Mouse (Mus musculus): ENCODE measurements around the gene Fgfr2.
"Not testable (repeated sequence)": the region's sequence is repeated elsewhere in the genome, so short reads cannot be mapped to it uniquely, and the experiment has no call there.

Gene Fgfr2

DNA sequence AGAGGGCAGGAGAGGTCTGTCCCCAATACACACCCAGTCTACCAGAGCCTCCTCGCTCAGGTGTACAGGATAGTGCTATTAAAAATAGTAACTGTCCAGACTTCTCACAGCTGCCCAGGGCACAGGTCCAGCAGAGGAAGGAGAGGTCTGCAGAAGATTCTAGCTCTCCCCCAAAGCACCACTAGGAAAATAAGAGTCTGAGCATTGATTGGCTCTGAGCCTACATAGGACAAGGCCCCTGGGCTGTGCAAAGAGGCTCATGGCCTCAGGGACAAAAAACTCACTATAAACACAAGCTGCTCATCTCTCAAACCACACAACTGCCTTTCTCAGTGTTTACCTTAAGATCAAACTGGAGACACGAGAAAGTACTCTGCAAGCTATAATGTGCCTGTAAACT, 679.4 kb downstream of the Fgfr2 start:
- DNase-seq (ENCODE audit: low spot score): no peak

DNA sequence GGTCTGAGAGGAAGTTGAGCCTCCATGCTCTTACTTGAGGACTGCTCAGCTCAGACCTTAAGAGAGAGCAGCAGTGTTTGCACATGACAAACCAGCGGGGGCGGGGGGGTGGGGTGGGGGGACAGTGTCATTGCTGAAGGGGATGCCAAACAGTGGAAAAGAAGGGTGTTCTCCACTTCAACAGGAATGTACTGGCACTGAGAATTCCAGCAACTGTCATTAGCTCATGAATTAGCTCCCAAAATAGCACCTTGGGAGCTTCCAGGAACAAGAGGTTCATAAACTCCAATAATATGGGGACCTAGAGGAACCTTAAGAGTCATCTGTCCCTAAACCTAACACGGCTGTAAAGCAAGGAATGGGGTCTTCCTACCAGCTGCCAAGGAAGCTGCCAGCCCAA, 680.0 kb downstream of the Fgfr2 start:
- no peak for DNase-seq (ENCODE audit: low spot score)

DNA sequence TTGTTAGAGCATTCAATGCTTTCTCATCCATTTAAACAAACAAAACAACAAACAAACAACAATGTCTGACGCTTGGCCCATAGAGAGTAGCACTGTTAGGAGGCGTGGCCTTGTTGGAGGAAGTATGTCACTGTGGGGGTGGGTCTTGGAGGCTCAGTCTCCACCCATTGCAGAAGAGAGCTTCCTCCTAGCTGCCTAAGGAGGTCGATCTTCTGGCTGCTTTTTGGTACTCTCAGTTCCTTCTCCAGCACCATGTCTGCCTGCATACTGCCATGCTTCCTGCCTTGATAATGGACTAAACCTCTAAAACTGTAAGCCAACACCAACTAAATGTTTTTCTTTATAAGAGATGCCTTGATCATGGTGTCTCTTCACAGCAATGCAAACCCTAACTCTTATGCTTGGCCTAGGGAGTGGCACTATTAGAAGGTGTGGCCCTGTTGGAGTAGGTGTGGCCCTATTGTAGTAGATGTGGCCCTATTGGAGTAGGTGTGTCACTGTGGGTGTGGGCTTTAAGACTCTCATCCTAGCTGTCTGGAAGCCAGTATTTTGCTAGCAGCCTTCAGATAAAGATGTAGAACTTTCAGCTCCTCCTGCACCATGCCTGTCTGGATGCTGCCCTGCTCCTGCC, 680.9 kb downstream of the Fgfr2 start:
- not testable (repeated sequence) for DNase-seq (ENCODE audit: low spot score)

DNA sequence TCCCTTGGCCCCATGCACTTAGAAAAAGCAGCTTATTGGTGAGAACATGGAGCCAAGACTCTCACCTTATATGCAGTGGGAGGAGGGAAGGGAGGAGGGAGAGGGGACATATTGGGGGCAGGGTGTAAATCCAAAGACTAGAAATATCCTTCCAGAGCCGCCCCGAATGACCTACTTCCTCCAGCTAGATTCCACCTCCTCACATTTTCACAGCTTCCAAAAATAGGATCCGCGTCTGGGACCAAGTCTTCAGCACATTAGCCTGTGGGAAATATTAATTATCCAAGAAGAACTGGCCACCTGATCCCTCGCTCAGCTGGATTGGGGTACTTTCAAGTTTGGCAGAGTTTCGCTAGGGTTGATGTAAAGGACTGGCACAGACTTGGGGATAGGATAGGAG, 683.2 kb downstream of the Fgfr2 start:
- no peak for DNase-seq (ENCODE audit: low spot score)

DNA sequence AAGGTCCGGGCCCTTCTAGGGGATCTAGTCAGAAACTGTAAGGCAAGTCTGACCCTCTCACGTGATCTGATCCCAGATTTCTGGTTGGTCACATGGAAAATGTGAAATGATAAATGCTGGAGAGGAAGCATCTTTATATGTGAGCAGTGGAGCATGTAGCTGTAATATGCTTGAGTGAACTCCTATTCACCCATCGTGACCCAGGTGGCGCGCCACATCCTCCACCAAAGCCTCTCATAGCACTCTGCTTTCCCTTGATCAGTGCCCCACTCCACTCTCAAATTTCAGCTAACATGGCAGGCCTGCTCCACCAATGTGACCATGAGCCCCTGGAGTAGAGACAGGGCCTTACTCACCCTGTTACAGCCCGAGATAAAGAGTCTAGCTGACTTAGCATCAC, 685.1 kb downstream of the Fgfr2 start:
- DNase-seq (ENCODE audit: low spot score): no peak

DNA sequence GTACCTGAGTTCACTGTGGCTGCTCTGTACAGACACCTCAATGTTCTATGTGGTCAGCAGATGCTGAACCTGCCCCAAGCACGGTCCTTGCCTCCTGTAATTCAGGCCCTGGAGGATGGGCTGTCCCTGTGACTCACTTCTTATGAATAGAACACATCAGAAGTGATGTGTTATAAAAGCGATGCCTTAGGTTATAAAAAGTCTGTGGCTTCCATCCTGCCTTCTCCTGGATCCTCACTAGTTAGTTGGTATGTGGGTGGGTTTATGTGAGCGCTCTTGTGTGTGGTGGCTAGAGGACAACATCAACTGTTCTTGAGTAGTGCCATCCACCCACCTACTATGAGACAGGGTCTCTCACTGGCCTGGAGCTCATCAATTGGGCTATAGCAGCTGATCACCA, 685.7 kb downstream of the Fgfr2 start:
- no peak for DNase-seq (ENCODE audit: low spot score)

DNA sequence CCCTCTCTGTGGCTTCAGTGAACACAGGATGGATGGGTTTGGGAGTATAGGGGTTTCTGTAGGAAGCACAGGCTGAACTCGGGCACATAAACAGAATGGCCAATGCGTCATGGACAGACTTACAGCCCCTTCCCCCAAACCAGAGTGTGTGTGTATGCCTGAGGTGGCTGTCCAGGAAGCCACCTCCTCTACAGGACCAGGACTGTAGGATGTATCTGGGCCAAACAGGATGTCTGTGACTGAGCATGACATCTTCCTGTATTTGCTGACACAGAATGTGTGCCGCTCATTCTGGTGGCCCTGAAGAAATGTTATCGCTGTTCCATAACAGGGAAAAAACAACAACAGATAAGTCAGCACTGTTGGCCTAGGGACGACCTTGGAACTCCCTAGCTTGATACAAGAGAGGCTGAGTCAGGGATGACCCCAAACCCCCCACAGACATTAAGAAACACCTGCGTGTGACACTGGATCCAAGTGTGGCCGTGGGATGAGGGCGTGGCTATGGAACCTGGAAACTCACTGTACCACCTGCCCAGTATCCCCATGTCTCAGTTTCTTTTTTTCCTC, 687.6 kb downstream of the Fgfr2 start:
- no peak for DNase-seq (ENCODE audit: low spot score)

DNA sequence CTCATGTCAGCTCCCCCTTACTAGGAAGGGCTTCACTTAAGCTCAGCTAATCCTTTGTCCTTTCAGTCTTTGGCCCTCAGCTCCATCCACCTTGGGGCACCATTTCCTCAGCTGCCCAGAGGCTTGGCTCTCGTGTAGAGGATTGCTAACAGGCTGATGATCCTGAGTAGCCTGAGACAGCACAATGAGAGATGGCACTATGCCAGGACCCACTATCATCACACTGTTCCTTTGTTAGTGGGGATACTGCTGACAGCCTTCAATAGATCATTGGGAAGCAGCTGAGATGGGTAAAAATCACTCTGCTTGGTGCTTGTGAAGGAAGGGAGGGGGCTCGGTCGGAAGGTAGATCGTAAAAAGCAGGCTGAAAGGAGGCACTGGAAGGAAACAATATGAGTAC, 693.8 kb downstream of the Fgfr2 start:
- no peak for DNase-seq (ENCODE audit: low spot score)

DNA sequence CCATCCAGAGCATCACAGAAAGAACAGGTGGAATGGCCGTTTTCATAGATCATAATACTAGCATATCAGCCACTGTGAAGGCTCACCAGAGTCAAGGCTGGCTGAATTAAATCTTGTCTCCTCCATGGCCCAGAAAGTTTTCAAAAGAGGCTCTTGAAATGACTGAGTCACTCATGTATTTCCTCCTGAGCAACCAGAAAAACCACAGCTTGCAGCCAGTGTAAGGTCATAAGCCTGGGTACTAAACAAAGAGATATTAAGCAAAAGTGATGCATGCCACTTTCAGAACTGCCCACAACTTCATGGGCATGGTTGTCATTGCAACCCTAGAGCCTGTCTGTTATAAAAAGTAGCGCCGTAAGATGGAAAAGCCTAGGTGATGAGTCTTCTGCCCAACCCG, 694.8 kb downstream of the Fgfr2 start:
- no peak for DNase-seq (ENCODE audit: low spot score)

DNA sequence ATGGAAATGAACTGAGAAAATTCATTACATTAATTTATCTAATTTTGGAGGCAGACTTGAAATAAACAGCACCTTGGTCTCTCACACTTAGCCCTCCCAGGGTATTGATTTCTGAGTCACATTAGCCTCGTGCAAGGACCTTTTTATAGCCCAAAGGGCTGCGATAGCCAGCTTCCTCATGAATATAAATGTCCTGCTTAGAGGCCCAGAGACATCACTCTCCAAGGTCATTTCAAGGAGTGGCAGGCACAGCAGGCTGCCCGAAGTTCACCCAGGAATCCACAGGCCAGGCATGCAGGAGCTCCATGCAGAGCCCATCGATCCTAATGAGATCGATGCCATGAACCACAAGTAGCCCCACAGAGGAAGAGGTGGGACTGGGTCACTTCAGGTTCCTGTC, 697.1 kb downstream of the Fgfr2 start:
- no peak for DNase-seq (ENCODE audit: low spot score)

DNA sequence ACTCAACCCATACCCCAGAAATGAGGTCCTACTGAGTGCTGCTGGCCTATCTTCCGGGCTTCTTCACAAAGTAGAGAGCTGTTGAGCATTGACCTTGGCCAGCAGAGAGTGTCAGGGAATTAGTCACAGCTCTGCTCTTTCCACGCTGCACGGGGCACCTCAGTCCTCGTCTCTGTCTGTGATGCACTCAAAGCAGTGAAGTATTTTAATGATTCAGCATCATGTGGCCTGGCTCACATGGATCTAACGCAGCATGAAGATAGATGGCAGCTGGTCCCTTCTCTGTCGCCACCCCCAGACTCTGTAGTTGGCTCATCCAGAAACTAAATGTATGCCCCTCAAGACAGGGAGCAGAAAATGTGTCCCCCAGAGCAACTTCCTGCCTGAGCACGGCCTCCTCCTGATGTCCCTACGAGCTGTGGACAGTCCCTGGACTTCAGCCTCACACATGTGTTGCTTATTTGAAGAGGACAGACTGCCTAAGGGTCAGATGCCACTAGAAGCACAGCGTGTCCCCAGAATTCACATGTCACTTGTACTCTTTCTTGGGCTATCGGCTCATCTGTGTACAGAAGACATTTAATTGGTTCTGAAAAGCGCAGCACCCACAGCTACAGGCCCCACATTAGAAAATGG, 697.7 kb downstream of the Fgfr2 start:
- DNase-seq (ENCODE audit: low spot score): no peak

DNA sequence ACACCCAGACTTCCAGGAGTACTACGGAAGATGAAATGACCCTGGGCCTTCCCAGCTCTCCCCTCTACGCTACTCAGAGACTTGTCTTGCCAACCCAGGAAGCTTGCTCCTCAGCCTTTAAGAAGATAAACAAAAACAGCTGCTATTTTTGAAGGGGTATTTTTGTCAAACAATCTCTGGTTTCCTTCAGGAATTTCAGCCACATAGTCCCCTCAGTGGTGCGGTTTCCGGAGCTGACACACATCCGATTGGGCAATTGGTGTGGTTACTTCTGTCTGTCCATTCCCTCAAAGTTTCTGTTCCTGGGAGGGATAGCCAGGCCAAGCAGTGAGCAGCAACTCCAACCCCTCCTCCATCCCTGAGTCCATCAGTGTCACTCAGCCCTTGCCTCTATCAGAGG, 699.6 kb downstream of the Fgfr2 start:
- no peak for DNase-seq (ENCODE audit: low spot score)

DNA sequence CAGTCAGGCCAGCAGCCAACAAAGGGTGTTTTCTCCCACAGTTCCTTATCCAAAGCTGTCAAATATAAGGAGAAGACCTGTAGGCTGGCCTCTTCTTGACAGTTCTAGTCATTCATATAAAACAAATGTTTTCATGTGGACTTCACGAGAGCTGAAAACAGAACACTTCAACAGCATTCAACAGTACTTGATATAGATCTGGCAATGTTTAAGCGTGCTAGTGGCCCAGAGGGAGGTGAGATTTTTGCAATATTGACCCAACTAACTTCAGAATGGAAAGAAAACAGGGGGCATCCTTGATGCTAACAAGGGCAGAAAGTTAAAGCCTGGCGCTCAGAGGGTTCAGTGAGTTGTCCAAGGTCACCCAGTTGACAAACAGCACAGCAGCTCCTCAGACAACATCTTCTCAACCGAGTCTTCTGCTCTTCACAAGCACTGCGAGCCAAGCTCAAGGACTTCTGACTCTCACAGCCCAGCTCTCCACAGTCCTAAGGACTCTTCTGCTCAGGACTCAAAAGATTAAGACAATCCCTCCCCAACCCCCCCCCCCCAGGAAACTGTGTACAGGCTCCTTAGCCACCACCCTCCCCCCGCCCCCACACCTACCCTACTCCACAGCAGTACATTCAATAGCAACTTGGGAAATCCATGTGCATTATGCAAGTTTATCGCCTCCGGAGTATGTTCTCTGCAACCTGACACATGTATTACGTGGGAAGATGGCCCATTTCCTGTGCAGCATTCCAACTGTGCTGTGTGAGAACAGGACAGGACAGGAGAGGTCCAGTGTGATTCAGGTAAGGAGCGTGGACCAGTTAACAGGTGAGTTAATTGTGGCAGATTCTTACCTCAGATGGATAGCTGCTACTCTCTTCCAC, 703.5 kb downstream of the Fgfr2 start:
- no peak for DNase-seq (ENCODE audit: low spot score)

DNA sequence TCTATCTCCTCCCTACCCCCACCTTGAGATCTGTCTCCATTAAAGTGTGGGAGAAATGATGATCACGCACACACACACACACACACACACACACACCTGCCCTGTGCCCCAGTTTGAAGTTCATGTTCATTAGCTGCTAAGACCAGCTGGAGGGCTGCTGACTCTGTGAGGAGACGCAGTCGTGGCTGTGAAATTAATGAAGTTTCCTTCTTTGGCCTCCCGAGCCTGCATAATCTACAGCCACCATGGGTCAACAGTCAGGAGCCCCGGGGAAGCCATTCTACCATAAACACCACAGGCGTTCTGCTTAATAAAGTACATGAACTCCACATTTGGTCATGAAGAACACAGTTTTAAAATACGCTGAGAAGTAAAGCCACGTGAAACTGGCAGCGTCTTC, 706.3 kb downstream of the Fgfr2 start:
- DNase-seq (ENCODE audit: low spot score): no peak

DNA sequence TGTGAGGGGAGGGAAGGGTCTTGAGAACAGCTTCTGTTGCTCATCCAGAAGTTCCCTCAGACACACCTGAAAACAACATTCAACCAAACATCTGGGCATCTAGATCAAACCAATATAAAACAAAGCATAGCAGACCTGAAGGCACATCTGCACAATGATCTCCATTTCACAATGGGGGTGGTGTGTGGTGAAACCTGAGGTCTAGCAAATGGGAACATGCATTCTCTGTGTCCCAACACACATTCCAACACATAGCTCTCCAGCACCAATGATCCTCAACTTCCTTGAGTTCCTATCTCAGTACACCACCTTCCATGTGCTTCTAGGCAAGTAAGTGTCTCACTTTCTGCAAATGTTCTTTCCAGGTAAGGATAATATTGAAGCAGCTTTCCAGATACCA, 707.3 kb downstream of the Fgfr2 start:
- no peak for DNase-seq (ENCODE audit: low spot score)

DNA sequence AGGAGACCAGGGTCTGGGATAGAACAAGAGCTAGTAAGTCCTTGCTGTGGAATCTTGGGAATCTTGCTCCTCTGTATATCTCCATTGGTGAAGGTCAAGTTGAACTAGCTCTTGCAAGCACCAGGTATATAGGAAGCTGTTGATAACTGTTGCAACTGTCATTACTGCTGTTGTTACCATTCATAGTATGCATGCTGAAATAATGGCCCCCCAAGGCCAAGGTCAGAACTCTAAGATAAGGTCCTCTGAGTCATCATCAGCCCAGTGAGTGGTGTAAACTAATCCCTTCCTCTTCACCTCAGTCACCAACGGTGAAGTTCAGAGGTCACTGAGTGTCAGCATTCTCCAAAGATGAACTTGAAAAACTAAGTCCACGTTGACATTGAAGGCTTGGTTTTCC, 710.6 kb downstream of the Fgfr2 start:
- no peak for DNase-seq (ENCODE audit: low spot score)

DNA sequence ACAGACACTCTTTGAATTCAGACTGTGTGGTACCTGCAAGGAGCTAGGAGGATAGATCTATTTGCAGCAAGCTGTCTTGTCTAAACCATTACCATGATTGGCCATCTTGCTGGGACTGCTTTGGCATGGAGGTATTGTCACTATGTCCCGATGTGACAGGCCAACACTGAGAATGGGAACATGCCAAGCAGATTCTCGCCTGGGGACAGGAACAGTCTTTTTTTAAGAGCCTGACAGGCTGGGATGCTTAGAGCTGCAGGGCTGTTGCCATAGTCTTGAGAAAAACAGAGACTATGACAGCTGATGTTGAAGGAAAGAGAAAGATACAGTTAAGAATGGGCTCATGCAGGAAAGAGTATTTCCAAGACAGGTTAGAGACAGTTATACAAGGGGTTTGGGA, 711.4 kb downstream of the Fgfr2 start:
- no peak for DNase-seq (ENCODE audit: low spot score)

DNA sequence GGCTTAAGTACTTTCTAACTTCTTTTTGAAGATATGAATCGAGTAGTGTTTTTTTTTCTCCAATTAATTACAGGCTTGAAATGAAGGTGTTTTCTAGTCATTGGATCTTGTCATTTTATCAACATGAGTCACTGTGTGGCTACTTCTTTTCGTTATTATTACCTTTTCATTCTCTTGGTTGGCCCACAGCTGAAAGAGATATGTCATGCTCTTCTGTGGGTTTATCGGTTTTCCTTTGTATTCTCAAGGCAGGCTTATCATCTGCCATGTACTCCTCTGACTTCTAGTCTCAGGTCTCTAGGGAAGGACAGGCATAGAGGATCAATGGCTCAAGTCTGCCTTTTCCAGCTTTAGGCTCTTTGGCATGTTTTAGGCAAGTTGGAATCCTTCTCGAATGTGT, 712.2 kb downstream of the Fgfr2 start:
- no peak for DNase-seq (ENCODE audit: low spot score)

DNA sequence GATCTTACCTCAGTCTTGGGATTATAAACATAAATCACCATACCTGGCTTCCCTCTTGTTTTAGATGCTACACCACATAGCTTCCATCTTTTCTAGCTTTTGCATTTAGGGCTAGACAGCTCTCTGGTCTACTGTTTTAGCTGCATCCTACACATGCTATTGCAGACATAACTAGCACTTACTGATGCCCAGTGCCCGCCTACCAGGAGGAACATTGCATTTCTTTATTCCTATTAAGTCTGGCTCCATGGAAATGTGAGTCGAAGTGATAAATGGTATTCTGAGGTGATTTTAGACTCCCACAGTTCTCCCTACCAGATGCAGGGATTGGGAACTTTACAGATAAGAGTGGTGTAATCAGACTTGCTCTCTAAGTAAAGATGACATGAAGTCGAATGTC, 713.3 kb downstream of the Fgfr2 start:
- no peak for DNase-seq (ENCODE audit: low spot score)

DNA sequence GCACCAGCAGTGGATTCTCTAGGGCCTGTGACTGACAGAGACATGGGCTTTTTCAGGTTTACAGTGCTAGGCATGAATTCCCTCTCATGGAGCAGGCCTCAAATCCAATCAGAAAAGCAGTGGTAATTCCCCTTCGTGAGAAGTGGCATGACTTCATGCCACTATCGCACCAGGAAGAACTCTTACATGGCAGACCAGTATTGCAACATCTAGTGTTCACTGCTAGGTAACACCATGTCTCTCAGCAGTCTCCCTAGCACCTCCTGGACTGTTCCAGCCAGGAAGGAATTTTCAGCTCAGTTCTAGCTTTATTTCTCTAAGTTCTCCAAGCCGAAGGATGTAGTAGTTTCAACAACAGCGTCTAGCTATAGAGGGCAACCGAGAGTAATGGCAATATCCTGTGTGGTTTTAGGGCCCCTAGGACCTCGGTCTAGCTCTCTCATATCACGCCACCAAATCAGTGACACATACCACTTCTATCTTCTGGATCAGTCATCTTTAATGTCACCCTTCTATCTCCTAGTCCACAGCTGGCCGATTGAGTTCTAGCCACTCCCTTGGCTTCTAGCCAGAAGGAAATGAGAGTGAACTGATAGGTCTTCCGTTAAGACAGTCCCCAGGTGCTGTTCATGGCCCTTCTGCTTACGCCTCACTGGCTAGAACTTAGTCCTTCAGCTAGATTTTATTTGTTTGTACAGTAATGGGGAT, 720.6 kb downstream of the Fgfr2 start:
- DNase-seq (ENCODE audit: low spot score): no peak

DNA sequence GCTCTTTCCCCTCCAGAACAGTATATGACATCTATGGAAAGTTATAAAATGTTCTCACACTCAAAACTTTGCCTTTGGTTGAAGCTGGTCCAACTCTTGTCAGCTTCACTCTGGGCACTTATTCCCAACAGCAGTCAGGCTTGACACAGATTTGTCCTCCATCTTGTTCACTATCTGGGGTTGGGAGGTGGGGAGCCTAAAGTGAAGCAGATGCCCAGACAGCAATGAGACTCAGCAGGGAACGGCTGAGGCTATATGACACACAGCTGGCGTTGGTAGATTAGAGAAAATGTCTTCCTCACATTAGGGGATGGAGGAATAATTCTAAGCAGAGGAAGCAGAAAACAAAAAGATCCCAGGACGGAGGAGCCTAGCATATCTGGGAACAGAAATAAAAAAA, 724.7 kb downstream of the Fgfr2 start:
- DNase-seq (ENCODE audit: low spot score): no peak

DNA sequence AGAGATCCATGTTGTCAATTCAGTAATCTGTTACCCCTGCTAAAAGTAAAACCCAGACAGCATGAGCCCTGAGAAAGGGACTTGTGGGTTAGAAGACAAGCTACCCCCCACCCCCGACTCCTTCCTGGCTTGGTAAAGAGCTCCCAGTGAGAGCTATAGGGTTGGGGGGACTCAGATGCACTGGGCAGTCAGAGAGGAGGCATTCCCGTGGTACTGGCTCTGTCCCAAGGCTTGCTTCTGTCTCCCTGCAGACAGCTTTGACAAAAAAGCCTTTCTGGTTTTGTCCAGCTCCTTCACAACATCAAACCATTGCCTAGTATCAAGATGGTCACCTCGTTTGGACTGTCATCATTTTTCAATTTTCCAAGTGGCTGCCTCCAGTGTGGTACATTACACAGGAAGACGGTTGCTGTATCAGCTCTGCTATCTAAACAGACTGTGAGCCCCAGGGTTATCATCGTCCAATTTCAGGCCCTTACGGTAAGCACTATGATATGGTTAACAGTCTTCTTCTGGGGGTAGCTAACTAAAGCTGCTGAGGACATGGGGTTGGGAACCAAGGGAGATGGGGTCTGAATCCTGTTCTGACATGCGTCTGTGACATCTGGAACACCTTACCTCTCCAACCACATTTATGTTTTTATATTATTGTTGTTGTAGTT, 726.4 kb downstream of the Fgfr2 start:
- no peak for DNase-seq (ENCODE audit: low spot score)

Measured in ovary, postnatal 14 days (tissue).